Mouse (Mus musculus) left cerebral cortex, postnatal 25 days (tissue): ENCODE results near the gene Itpk1. TPM values are rescaled to one million over a fixed set of nuclear protein-coding genes. Genes with fewer than 3 reads are reported as not detected.

ENCODE experiments used
- DNase-seq, 2 experiments: peaks; one replicate each; pipeline ENCODE4 v3.0.0; 2022; ENCODE audit warnings: low spot score in 2 of 2, mixed read lengths in 1 of 2
- intact Hi-C: fragments of 180-260 bp; cut with DNase I; formaldehyde crosslinking; loops from one replicate; pipeline ENCODE4 v1.15.1; 2025
- total RNA-seq, 2 experiments: library from RNA; stranded (reverse); gene quantifications; 2 replicates each; pipeline ENCODE4 v1.2.3; 2021

The Itpk1 gene
- total RNA-seq, 2 experiments from 2014 or later, result 63.9 to 70.2 TPM

DNA sequence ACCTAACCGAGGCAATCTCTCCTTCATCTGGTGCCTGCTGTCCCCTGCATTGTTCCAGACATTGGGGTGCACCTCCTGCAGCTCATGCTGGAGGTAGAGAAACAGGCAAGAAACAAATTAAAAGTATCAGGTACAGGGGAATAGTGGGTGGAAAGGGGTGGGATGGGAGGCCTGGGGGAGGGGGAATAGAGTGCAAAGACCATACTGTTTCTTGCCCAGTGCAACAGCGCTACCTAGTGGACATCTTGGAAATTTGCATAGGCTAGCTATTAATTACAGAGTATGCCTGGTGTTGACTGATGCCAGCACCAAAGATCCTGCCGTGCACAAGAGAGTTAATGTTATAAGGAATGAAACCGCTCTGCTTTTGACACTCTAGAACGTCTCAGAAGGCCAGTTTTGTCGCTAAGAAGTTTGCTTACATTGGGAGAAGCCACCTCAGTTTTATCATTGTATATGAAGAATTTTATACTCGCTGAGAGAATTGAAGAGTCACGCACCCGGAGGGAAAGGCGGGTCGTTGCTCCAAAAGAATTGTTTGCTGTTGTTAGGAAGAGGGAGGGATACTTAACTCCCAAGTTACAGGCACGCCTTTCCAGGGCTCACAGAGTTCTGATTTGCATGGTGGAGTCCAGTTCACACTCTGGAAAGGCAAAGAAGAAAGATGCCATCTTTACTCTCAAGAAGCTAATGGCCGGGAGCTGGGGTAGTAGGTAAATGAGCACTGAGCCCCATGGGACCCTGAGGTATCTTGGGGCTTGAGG, 15.0 kb upstream of the Itpk1 start:
- peak in 1 of 2 experiments; percentile 56 for DNase-seq
- intact Hi-C loops, result loop anchor here (2.0 to 10.0 kb wide), 4 partner anchors 141 to 325 kb away; no protein-coding TSS in a partner anchor

DNA sequence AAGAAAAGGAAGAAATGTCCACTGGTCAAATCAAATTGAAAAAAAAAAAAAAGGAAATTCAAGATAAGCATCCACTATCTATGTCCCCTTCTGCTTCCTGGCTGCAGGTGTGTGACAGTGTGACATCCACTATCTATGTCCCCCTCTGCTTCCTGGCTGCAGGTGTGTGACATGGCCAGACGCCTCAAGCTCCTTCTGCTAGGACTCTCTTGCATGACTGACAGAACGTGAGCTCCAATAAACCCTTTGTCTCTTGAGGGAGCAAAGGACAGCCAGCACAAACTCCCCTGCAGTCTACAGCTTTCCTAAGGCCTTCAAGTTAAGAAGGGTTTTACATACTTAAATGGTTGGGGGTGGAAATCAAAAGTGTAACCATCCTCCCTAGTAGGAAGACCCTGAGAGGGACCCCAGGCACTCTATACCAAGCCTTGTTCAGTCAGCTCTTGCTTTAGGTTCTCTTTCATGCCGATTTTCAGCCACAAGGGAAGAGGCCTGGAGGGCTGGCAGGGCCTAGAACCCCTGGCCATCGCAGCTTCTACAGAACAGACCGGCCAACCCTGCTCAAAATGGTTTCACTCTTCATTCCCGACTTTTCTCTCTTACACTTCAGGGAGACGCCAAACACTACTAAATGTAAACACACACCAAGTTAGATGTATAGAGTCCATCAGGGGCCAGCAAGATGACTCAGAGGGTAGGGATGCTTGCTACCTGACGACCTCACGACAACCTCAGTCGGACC, 10.1 kb upstream of the Itpk1 start:
- intact Hi-C loops, result loop anchor here (10.0 kb wide), 2 partner anchors 220 to 320 kb away; no protein-coding TSS in a partner anchor
- DNase-seq, result no peak

DNA sequence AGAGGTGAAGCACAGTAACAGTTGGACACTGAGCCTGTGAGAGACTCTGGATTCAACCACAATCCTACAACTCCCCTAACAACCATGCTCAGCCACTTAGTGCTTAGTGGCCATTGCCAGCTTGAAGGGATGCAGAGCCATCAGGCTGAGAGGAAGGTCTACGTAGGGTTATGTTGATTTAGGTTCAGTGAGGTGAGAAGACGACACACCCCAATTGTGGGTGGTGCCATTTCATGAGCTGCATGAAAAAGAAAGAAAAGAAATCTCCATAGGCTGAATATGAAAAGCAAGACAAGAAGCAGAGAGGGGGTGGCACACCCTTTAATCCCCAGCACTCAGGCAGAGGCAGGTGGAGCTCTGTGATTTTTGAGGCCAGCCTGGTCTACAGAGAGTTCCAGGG, 9.4 kb upstream of the Itpk1 start:
- intact Hi-C loops, result loop anchor here (10.0 kb wide), 2 partner anchors 219 to 319 kb away; no protein-coding TSS in a partner anchor
- no peak for DNase-seq

DNA sequence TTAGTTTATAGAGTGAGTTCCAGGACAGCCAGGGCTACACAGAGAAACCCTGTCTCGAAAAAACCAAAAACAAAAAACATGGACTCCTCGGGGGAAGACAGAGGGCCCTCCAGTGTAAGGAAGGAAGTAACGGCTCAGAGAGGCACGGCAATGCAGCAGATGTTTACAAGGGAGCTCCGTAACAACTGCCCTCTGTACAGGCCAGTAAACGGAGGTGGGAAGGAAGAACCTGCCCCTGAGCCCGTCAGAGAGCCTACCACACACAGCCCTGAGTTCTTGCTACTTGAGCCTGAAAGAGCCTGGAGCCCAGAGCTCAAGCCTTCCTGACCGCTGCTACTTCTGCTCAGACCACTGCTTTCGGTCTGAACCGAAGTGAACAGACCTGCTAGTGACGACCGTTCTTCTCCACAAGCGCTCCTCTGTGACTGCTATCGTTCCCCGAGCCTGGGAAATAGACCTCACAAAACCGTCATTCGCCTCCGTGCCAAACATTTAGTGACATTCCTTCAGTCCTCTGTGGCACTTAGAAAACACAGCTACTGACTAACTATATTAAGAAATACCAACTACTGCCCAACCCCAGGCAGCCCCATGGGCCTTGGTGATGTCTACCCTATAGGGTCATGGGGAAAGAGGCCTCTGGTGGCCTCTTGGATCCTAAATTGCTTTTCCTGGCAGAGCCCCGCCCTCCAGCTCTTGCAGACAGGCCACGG, 8.6 kb upstream of the Itpk1 start:
- intact Hi-C loops, result loop anchor here (10.0 kb wide), 2 partner anchors 219 to 319 kb away; no protein-coding TSS in a partner anchor
- DNase-seq, result no peak

DNA sequence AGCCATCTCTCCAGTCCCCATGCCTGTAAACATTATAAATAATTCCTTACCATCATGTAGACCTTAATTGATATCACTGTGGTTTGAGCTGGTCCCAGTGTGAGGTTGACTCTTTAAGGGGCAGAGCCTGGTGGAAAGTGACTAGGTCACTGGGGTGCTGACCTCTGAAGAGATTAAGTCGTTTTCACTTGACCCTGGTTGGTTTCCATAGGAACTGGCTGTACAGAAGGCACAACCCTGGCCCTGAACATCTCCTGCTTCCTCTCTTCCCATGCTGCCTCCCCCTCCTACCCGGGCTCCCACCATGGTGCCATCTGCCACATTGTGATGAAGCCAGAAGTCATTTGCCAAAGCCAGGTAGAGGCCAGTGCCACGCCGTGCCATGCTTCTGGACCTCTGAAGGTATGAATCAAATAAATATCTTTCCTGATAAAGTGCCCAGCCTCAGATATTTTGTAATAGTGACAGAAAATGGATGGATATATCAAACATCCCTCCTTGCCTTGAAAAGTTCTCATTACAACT, 6.2 kb upstream of the Itpk1 start:
- intact Hi-C loops, result loop anchor here (10.0 kb wide), 2 partner anchors 216 to 316 kb away; no protein-coding TSS in a partner anchor
- DNase-seq, result no peak

DNA sequence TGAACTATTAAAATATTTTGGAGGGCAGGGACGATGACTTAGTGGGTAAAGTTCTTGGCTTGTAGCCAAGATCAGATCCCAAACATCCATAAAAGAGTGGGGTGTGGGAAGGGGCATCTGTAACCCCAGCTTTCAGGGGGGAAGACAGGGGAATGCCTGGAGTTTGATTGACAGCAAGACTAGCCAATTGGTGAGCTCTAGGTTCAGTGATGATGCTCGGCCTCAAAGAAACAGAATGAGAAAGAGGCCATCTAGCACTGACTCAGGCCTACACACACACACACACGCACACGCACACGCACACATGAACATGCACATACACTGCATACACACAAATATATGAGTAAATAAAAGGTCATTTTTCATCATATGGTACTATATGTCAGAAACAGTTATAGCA, 5.2 kb upstream of the Itpk1 start:
- intact Hi-C loops, result loop anchor here (10.0 kb wide), 2 partner anchors 215 to 315 kb away; no protein-coding TSS in a partner anchor
- DNase-seq, result no peak

DNA sequence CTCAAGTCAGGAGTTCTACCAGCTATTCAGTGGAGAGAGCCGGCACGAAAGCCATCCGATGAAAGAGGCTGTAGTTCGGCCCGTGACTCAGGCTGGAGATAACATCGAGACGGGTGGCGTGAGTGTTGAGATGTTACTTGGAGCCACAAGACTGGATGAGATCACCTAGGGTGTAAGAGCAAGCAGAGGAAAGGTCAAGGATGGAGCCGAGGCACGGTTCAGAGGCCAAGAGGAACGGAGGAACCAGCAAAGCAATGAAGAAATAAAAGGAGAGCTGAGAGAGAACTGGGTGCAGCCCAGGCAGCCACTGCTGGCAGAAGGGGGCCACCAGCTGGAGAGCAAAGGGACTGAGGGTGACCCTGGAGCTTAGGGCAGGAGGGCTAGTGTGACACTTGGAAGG, 3.5 kb upstream of the Itpk1 start:
- DNase-seq, result no peak
- intact Hi-C loops, result no loop called here

DNA sequence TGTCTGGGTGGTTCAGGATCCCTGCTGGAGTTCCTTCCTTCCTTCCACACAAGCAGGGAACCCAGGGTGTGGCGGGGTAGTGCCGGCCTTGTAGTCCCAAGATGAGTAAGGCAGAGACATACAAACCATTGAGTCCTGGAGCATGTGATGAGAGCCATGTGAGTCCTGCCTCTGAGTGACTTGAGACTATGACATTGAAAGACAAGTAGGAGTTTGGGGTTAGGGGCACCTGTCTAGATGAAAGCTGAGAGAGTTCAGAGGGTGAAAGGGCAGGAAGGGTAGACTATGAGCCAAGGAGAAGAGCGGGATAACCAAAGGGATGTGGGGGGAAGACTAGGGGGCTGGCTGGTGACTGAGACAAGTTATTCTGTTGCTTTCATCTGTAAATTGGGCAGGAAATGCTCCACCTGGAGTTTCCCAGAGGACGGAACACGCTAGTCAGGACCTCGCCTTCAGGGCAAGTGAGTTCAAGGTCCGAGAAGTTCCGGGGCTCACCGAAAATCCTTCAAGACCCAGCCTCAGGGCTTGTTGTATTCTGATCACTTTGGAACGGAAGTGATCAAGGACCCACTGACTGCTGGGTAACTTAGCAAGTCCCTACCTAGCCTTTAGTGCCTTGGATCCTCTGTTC, 2.2 kb upstream of the Itpk1 start:
- intact Hi-C loops, result no loop called here
- no peak for DNase-seq

DNA sequence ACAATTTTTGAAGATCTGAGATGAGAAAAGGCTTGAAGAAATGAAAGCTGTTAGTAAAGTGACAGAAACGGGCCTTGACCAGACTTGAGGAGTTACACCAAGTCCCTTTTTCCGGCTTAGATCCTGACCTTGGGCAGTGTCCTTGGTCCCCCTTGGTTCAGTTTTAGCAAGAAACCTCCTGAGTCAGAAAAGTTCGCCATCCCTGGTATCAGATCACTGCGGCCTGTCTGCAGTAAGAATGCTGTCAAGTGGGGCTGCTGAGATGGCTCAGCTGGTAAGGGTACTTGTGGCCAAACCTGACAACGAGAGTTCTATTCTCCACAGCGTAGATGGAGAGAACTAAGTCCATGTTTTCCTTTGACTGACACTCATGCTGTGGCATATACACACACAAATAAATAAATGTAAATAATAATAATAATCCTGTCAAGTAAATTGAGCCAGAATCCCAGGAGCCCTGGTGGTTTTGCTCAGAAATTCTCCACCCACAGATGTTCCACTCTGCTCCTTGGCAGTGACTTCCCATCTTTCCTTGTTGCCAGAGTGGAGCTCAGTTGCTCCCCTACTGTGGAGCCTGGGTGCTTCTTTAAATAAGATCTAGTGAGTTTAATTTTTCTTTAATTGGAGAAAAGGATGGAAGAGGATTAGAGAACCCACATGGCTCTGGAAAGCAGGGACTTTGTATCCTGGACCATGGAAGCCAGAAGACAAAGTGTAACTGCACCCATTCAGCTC, 1.3 kb upstream of the Itpk1 start:
- intact Hi-C loops, result loop anchor here (2.0 kb wide), 2 partner anchors 53 to 127 kb away; no protein-coding TSS in a partner anchor
- peak in 1 of 2 experiments; percentile 45 for DNase-seq

DNA sequence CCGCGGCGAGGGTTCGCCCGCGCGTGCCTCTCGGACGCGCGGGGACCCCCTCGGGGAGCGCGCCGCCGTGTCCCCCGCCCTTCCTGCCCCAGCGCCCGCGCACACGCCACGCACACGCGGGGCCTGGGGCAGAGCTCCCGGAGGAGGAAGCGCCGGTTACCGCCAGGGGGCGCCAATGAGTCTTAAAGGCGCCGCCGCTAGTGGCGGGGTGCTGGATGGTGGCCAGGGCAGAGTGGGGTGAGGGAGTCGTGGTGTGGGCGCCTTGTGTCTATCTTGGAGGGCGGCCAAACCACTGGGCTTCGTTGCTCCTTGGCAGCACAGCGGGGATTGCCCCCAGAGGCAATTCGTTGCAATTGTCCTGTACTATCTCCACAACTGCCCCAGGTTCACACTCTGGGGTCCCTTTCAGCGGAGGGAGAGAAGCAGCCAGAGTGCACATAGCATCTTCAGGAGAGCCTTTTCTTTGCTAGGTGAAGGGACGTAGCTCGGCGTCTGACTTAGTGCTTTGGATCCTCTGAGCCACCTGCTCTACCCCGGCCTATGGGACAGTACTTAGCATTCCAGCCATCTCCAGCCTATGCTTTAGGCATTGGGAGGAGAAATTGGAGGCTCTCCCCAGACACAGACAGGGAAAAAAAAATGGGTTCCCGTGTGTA, 614 bp upstream of the Itpk1 start:
- DNase-seq, result peak; percentile 86 to 88
- intact Hi-C loops, result loop anchor here (2.0 kb wide), 2 partner anchors 53 to 127 kb away; no protein-coding TSS in a partner anchor

DNA sequence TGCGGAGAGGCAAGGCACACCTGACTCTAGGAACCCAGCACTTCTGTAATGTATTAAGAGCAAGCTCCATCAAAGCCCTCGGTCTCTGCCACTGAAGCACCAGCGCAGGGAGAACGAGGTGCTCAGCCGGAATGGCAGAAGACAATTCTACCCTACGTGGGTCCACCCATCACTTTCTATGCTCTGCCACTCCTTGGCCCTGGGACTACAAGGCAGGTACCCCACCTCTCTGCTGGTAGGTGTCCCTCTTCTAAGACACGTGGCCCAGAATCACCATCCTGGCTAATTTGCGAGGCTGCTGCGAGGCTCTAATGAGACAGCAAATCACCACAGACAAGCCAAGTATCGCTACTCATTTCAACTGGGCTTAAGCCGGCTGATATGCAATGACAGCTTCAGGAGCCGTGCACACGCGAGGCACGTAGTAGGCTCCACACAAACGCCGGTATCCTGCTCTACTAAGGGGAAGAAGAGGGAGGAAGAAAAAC, 765 bp downstream of the Itpk1 start:
- DNase-seq, result peak in 1 of 2 experiments; percentile 25
- intact Hi-C loops, result loop anchor here (2.0 kb wide), 2 partner anchors 51 to 125 kb away; no protein-coding TSS in a partner anchor

DNA sequence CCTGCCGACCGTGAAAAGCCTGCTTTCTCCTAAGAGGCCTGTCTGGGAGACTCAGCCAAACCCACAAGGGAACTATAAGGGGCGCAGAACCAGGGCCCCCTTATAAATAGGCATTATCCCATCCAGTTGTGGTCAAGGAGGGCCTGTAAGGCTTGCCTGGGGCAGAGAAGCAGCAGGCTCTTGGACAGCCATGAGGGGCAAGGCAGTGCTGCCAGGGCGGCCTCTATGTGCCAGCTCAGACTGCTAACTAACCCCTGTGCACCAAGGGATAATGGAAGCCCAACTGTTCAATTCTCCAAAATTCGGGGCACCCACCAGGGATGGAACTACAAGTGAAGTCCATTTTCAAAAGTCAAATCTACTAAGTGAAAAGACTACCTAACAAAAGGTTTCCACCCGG, 1.3 kb downstream of the Itpk1 start:
- DNase-seq, result peak in 1 of 2 experiments; percentile 31
- intact Hi-C loops, result no loop called here

DNA sequence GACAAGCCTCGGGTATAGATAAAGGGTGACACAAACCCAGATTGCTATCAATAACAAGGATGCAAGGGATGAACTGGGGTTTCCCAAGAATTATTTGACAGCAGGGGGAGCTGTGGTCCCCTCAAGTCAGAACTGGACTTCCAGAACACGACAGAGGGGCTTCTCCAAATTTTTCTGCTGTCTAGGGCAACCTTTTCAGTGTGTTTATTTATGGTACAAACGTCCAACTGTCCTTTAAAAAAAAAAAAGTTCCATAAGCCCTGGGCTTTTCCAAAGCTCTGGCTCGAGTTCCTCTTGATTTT, 1.7 kb downstream of the Itpk1 start:
- peak in 1 of 2 experiments; percentile 51 for DNase-seq
- intact Hi-C loops, result no loop called here

DNA sequence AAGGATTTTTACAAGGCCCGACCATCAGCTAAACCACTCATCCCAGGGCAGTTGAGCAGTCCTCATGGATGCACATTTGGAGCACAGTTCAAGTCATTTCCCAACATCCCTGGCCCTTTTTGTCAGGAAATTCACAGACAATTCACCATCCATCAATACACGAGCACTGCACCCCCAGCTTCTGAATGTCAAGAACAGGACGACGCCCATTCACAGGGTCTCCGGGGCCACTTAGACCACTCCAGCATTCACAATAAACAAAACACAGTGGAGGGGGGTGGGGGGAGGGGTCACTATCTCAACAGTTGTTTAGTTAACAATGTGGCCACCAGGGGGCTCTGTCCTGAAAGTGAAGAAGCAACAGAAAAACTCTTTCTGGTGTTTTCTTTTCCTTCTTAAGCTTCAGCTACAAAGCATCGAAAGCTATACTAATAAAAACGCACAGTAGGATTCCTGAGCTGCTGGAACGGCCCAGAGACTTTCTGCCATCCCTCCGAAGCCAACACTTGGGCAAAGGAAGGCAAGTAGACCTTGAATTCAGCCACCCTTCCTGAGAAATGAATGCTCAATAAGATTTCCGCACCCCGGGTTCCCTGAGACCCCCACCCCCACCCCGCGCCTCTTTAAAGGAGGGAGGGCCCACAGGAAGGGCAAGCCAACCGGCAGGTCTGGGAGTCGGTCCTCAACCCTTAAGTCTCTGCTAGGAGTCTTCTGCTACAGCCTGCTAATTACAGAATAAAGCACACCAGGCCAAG, 2.2 kb downstream of the Itpk1 start:
- intact Hi-C loops, result no loop called here
- peak; percentile 80 to 81 for DNase-seq

DNA sequence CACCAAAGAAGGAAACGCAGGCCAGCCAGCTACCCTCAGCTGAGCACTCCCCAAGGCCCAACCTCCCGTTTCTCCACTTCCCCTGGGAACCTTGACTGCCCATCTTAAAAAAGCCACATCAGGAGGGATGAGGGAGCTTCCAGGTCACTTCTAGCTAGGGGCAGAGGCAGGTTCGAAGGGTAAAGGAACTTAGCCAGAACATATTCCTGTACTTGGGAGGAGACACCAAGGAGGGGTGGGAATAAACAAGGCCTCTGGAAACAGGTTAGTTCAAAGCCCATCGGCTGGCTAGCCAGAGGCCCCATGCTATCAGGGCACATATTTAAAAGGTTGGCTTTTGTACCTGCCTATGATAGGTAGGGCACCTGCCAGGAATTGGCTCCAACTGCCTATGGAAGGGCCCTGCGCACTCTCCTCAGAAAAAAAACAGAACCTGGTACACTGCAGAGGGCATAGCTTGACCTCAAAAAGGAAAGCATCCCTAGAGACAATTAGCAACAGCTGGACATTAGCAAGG, 3.0 kb downstream of the Itpk1 start:
- no peak for DNase-seq
- intact Hi-C loops, result no loop called here

DNA sequence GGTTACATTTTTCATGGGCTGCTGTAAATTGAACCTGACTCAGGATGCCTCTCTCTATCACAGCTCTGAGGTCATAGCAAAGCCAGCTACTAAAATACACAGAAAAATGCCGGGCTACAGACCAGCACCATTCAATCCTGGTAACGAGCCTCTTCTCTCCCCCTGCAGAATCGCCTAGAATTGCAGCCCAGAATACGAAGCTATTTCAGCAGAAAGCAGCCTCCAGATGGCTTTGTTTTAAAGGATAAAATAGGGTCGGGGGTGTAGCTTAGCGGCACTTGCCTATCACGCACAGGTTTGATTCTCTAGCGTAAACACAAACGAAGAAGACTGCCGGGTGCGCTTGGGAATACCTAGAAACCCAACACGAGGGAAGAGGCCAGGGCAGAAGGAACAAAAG, 4.3 kb downstream of the Itpk1 start:
- intact Hi-C loops, result no loop called here
- DNase-seq, result peak in 1 of 2 experiments; percentile 72

DNA sequence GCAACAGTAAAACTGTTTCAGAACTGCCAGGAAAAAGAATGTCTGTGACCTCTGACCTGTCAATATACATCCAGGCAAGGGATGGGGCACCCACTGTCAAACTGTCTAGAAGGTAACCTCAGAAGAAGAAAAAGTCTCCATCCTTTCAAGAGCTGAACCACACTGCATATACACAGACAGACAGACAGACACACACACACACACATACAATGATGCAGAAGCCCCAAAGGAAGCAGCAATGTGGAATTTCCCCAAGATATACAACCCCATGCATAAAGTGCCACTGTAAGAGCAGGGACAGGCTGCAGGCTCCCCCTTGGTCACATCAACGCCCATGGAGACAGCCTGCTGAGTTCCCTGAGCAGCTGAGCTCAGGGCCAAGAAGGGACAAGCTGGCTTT, 5.6 kb downstream of the Itpk1 start:
- intact Hi-C loops, result no loop called here
- no peak for DNase-seq
